Mouse (Mus musculus) liver, adult 2 months (tissue): ENCODE measurements at regions not wholly inside any gene's neighbourhood (a gene's known extent, or its start where the extent isn't known, plus 50 kb on each side); places are given as distances from the start of the nearest gene placed in this dataset.

ENCODE experiments used
- CTCF ChIP-seq: fragments of 200-500 bp; IDR thresholded peaks from 2 replicates; pipeline ENCODE4 v1.5.1; 2011; ENCODE audit warnings: low read depth, low read length, control low read depth
- POLR2A ChIP-seq: fragments of 200-500 bp; IDR thresholded peaks from 2 replicates; pipeline ENCODE4 v1.6.1; 2011; ENCODE audit warnings: low read length, control low read depth; ENCODE audit not compliant: insufficient read depth; ENCODE audit errors: extremely low read depth

GRCm38 (mm10) chr12:50929641-50930040 is 280.7 kb upstream of the Prkd1 start:
- TF ChIP-seq POLR2A (no peak), CTCF (no peak)
